Mouse (Mus musculus) thymus, postnatal 14 days (tissue): ENCODE data around the gene Ghrhr.

Experiments
- DNase-seq: peaks from one replicate; pipeline ENCODE4 v3.0.0; 2021

Gene Ghrhr

DNA sequence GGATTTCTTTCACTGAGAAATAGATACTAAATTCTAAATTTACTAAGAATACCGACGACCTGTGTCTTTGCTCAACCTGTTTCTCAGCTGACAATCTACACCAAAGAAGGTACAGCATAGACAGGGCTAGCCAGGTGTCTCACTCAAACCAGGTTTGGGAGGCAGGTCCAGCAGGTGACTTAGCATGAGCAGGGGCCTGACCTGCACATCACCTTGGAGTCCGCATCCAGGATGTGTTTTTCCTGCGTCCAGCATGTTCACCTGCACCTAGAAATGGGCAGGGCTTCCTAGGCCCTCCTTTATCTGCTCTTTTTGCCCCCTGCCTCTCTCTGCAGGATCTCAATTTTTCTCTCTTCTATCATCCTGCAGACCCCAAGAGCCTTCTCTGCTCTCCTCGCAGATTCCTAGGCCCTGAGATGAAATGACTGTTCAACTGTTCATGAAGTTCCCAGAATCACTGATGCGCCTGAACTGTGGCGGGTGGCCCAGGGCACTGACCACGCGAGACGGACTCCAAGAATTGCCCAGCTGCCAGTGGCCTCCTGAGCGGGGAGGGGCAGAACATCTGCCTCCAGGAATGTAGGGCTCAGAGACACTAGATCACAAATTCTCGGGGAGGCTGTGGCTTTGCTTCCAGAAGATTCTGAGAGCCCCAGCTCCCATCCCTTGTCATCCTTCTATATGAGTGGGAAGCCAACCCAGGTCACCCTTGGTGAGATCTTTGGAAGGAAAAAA is 22.2 kb upstream of the Ghrhr start:
- no peak for DNase-seq

DNA sequence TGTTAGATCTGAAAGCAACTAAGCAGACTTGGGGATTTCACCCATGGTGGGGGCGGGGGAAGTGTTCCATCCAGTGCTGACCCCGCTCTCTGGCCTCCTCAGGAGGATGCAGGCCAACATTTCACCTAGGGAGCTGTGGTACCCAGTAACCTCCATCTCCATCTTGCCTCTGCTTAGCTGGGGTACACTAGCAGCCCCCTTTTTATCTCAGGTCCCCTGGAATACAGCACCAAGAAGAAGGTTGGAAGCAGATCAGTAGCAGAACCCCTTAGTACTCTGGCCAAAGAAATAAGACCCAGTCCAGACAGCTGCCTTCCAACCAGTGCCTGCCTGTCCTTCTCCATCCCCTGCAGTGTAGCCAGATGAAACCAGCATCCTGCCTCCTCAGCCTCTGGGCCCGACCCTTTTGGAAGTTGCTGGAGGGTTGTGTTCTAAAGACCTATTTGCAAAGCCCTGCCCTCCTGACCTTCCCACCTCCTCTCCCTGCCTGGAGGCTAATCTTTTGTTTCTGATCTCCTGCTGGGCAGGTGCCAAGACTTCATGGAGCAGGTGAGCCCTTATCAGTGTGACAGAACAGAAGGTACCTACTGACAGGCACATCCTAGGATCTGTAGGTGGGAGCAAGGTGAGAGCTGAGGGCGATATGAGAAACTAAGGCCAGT is 21.5 kb upstream of the Ghrhr start:
- no peak for DNase-seq

DNA sequence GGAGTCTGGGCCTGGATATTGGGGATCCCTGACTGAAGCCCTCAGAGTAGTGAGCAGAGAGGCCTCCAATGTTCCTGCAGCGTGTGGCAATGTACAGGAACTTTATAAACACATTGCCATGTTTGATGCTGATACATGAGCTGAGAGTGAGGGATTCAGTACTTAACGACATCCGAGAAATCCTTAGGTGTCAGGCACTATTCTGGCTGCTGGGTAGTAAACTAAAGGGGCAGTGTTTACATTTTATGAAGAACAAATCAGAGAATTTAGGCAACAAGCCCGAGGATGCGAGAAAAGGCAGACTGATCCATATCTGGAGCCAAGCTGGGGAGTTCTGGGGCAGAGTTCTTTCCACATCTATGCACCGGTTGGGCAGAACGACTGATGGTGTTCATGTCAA is 20.5 kb upstream of the Ghrhr start:
- no peak for DNase-seq

DNA sequence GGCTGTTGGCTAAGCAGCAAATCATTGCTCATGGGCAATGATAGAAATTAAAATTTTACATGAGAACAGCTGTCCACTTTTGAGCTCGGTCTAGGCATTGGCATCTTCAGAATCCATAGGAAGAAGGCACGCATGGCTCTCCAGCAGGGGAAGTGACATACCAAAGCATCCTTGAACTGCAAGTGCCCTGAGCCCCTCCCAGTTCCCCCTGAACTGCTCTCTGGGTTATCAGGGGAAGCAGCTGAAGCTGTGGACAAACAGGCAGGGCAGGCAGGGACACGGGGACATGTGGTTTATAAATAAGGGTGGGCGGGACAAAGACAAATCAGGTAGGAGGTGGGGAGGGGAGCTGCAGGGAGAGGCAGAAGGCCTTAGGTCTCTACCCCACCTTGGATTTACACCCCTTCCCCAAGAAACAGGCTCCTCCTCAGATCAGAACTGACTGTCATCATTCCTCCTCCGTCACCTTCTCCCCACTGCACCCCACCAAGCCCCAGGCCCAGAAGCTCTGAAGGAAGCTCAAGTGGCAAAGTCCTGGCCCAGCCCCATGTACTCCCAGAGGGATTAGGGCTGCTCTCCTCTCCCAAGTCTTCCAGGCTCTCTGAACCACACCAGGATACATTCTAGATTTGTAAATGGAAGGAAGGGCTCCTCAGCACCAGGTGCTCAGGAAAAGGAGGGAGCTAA is 19.9 kb upstream of the Ghrhr start:
- DNase-seq = no peak

DNA sequence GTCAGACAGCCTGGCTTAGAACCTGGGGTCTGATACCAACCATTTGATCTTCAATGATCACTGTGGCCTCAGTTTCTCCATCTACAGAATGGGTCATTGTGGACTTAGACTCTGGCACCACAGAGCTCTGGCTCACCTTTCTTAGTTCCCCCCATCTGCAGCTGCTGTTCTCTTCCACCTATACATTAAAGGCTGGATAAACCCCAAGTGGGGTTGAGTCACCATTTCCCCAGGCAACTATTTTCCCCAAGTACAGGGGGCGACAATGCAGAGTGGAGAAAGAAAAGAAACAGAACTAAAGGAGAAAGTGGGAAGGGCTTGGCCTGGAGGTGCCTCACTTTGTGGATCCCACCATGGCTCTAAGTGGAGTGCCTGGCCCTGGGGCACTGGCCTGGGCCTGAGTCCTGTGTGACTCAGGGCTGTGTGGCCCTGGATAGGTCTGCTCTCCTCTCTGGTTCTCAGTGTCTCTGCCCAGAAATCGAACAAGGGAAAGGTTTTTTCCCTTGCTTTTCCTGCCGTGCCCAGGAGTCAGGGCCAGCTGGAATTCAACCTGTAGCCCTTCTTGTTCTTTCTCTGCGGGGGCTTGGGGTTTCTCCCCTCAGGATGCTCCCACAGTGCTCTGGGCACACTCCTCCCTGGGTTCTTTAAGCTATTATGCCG is 19.0 kb upstream of the Ghrhr start:
- DNase-seq = no peak

DNA sequence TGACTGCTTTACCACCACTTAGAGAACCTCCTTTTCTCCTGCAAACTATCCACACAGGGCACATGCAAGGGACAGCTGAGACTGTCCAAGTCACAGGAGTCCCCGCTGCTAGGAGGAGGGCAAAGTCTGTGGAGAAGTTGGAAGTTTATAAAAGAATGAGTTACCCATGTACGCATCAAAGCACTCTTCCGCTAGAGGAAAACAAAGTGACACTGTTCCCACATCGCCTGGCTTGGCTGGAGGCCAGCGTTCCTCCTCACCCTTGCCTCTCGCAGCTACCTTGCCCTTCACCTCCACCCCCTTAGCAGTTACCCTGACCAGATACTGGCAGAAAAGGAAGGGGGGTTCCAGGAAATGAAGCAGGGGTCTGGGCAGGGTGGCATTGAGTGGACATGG is 18.5 kb upstream of the Ghrhr start:
- no peak for DNase-seq

DNA sequence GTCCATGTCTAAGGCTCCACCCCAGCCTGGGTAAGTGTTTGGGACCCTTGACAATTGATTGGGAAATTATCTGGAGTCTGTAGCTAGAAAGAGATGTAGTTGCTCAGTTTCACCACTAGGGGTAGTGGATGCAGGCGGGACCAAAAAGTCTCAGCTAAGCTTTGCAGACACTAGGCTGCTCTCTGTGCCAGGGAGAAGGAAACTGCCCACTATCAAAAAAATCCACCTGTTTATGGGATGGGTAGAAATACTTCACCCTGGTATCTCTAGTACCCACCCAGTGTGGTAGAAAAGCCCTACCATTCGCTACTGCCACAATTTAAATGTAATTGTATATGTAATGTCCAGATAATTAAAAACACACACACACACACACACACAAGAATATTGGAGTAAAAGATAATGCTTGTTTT is 17.4 kb upstream of the Ghrhr start:
- DNase-seq = peak; percentile 16

DNA sequence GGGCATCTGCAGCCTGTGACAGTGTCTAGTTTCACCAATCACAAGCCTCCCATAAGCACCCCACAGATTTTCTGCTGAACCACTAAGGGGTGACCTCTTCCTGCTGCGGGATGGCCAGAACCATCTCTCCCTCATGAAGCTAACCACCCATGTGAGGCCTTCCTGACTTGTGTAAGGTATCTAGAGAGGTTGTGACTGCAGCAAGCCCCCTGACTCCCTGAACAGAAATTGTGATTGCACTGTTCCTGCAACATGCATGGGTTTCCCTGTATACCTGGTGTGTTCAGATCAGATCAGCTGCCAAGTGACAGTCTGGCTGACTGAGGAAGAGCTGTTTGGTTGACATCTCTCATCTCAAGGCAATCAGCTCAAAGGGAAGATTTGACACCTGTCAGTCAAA is 13.4 kb upstream of the Ghrhr start:
- DNase-seq = no peak

DNA sequence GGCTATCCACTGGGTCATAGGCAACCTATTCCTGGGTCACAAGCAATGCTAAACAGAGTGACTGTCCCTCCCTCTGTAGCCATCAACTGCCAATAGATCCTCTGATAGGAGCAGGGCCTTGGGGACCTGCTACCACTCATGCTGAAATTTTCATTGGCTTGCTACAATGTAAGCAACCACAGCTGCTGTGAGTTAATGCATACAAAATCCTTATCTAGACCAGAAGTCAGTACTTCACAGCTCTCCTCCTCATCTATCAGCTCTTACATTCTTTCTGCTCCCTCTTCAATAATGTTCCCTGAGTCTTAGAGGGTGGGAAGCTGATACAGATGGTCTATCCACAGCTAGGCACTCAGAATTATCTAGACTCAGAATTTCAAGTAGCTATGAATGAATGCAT is 9.0 kb upstream of the Ghrhr start:
- DNase-seq = no peak

DNA sequence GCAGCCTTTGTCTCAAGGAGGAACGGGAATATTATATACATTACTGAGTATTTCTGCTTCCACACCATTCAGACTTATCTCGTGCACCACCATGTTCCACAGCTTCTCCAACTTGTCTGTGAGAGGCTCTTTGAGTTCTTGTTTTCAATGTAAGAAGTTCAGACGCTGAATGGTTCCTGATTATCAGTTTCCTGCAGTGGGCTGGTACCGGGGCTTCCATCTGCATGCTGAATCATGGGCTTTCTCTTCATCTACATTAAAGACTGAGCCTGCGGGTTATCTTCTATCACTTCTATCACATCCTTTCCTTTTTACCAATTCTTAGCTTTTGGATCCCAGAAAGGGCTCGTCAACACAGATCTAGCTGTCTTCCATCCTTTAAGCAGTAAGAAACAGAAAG is 5.3 kb upstream of the Ghrhr start:
- DNase-seq = no peak

DNA sequence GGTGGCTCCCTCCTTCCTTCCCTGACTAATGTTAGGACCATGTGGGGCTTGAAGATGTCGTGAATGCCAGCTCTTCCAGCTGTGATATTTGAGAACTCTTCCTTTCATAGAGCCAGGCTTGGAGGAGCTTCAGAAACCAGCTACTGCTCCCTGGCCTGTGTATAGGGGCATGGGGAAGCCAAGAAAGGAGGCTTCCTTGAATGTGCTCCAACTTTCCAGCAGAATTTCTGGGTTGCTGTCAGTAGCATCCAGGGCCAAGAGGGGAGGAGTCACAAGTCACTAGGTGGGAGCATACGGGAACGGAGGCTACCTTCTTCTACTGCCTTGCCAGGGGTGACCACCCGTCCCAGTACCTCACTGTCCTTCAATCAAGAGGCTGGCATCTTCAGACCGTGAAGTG is 416 bp downstream of the Ghrhr start:
- no peak for DNase-seq

DNA sequence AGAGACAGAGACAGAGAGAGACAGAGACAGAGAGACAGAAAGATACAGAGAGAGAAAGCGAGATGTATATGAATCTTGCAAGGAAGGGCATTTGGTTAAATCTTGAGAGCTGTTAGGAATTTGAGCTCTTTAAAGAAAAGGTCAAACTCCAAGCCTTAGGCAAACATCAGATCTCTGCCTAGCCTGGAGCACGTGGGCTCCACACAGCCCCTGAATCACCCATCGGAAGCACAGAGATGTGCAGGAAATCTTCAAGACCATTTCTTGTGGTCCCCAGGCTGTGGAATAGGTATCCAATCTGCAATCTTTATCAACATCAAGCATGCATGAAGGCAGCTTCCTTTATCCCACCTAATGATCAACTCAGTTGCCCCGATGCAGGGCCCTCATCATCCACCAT is 1.4 kb downstream of the Ghrhr start:
- DNase-seq = no peak

DNA sequence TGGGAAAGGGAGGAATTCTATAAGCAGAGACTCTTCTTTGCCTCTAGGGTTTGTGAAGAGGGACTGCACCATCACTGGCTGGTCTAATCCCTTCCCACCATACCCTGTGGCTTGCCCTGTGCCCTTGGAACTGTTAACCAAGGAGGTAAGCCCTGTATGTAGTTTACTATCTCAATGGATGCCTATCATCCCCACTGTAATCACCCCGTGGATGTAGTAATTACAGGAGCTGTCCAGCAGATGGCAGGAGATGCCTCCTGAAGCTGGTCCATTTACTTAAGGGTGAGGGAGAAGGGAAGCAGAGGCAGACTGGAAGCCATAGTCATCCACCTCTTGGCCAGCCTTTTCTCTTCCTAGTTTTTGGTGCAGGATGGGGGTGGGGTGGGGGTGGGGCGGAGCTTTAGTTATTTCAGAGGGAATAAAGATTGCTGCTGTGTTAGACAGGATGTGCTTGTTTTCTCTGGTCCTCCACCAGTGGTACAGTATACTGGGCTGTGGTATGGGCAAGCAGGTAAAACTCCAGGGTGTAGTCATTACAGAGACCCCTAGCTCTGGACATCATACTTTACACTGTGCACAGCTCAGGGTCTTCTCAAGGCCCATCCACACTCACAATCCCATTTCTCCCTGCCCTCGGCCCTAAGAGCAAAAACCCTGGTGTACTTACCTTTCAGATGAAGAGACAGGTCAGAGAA is 3.7 kb downstream of the Ghrhr start:
- DNase-seq = peak; percentile 49

DNA sequence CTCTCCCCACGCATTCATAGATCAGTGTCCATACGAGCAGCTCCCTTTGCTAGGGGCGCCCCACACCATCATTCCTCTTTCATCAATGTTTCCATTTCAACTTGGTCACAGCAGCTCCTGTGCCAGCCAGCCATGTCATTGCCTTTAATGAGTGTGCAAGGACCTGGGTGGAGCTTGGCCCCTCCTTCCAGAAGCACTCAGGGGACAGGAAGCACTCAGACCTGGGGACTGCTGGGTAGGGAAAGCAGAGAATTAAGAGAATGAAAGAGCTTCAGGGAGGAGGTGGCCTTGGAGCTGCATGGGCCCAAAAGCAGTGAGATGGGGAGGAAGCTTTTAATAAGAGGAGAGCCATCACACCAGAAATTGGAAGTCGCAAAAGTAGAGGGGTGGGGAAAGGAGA is 5.9 kb downstream of the Ghrhr start:
- DNase-seq = no peak

DNA sequence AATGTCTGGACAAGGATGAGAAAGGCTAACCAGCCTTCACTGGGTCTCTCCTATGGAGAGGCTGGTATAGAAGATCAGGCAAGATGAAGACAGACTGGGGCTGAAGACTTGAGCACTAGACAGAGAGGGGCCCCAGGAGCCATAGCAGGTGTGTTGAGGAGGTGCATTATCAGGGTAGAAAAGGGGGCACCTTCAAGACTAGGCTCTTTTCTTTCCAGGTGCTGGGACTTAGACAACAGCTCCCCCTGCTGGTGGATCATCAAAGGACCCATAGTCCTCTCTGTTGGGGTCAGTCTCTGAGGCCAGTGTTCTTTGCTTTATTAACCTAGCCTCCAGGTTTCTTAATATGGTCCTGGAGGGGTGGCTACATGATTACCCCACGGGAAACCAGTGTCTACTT is 7.8 kb downstream of the Ghrhr start:
- DNase-seq = peak; percentile 63

DNA sequence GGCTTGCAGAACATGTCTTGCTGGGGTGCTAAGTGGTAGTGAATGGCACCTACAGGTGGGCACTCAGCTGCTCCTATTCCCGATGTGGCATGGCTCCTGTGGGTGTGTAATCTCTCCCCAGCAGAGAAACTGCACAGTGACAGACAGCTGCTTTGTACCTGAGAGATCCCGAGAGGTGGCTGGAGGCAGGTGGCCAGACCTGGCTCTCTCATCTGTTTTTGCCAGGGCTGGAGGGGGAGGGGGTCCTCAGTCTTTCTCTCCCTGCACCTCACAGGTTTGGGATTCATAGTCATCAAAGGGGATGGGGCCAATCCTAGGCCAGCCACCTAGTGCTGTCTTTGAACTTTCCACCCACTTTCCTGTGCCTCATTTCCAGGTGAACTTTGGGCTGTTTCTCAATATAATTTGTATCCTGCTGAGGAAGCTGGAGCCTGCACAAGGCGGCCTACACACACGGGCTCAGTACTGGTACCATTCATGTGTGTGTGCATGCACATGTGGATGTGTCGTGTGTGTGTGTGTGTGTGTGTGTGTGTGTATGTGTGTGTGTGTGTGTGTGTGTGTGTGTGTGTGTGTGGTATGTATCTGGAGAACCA is 8.4 kb downstream of the Ghrhr start:
- DNase-seq = no peak

DNA sequence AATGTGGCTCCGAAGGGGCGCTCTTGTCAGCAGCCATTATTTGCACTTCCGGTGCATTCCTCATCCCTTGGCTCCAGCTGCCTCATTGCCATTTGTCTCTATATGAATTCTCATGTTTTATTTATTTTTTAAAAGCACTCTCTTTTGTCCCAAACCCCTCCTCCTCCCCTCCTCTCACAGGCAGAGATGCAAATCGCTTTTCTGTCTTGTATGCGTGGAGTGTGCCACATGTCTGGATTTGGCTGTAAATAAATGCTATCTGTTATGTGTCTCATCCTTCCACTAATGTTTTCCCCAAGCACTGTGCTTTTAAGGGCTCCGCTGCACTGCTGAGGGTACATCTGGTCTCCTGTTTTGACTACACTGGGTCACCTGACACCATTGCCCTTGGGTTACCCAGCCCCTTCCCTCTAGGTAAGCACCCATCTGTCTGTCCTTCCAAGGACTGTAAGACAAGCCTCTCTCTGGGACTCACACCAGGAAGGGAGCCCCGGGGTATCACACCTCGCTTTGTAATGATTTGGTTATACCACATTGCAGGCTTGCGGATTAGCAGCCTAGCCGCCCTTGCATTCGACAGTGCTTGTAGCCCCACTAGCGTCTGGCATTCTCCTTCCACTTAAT is 12.6 kb downstream of the Ghrhr start:
- no peak for DNase-seq

DNA sequence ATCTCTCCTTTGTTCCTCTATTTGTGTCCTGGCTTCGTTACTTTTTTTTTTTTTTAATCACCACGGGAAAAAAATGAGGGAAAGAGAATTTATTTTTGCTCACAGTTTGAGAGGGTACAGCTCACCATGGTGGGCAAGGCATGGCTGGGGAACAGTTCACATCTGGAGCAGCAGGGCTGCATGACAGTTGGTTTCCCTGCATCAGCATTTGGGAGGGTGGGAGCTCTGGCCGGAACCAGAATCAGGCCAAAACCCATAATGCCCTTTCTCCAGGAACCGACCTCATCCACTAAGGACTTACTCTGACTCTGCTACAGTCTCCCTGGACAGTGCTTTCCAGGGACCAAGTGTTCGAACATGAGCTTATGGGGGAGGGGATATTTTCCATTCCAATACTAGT is 13.2 kb downstream of the Ghrhr start:
- DNase-seq = no peak

DNA sequence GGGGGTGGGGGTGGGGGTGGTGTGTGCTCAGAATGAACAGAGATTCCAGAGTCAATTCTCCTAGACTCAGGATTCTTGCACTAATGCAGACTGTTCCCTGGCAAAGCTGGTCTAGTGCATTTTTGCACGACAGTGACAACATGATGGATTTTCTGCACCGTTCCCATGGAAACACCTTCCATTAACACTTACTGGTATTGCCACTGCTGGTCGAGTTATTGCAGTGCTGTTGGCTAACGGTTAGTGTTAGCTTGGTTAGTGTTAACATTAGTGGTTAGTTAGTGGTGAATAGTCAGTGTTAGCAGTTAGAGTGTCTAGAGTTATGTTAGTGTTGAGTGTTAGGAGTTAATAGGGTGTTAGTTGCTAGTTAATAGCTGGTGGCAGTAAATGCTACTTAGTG is 15.7 kb downstream of the Ghrhr start:
- DNase-seq = no peak

DNA sequence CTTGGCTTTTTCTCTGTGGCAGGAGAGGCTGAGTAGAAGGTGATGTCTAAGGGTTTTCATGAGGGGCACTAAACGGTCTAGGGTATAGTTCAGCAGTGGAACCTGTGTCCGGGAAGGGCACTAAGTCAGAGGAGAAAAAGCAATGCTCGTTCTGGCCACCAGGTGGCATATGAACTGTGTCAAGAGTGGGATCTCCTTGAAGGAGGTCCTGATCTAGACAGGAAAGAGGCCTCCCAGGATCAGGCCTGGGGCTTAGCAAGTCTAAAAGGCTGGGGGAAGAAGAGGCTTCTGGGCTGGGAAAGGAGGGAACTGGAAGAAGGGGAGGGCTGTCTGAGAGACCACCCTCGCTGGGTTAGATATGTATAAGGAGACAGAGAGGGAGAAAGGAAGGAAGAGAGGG is 16.4 kb downstream of the Ghrhr start:
- DNase-seq = peak; percentile 62

DNA sequence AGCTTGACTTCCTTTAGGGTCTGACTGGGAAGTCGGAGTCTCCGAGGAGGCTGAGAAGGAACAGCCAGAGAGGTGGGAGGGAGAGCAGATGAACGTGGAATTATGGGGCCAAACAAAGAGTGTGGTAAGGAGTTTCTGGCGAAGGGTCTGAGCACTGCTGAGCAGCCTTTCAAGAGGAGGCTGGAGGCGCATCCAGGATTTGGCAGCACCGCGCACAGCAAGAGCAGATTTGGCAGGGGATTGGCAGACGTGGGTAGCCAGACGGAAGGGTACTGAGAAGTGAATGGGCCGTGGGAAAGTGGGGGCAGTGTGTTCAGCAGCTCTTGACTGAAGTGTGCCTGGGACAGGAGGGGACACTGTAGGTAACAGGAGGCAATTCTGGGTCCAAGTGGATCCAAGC is 18.8 kb downstream of the Ghrhr start:
- DNase-seq = no peak

DNA sequence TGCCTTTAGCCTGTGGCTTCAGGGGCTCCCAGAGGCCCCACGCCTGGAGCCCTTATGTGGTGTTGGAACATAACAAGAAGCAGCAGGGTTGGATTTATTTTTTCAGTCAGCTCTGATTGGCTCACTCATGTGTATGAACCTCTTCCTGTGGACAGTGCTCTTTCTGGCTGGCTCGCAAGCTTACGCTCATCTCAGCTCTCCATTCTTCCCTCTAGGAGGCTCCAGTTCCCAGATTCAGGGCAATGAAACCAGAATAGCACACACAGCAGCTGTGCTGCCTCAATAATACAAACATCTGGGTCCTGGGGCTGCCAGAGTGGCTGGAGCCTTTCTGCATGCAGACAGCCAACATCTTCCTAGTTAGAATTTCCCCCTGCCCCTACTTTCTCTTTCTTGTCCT is 20.1 kb downstream of the Ghrhr start:
- no peak for DNase-seq
